8 mouse cellular contexts compared by ENCODE assay signal in genomic region chr8:70869601-70870041, GRCm38 (mm10). TPM values are rescaled to one million over a fixed set of nuclear protein-coding genes. Genes with fewer than 3 reads are reported as not detected.
DNase-seq lines count a peak whose midpoint lies in the region; ATAC-seq and TF ChIP-seq lines count a peak whose summit lies in the region.

No protein-coding gene starts in this region.

- intact Hi-C loops in heart, postnatal 25 days (cut with DNase I), result loop anchor here (1.0 kb wide), 1 partner anchor 25 kb away; no protein-coding TSS in a partner anchor

- no peaks in the 10 kb centered on the region for H3K9me3 ChIP-seq in forebrain, embryonic 11.5 days (ENCODE audit: control insufficient read depth, low read length)
- no peaks in the 10 kb centered on the region for H3K9me3 ChIP-seq in neural tube, embryonic 14.5 days (ENCODE audit: control insufficient read depth, low read length)

- H3K36me3 ChIP-seq in forebrain, embryonic 11.5 days (ENCODE audit: control insufficient read depth, insufficient read depth, low read length), result no peaks in the 10 kb centered on the region
- no peaks in the 10 kb centered on the region for H3K36me3 ChIP-seq in neural tube, embryonic 14.5 days (ENCODE audit: control insufficient read depth, insufficient read depth, low read length)

- 0 out of 2 replicates have a peak overlapping the region, but pooled peaks have one; percentile 4 for H3K9ac ChIP-seq in forebrain, embryonic 11.5 days (ENCODE audit: low read length)
- no peak overlapping the region for H3K9ac ChIP-seq in neural tube, embryonic 14.5 days (replicated peaks; ENCODE audit: low read depth, low read length)

- H3K4me2 ChIP-seq in forebrain, embryonic 11.5 days (ENCODE audit: low read depth, low read length, severe bottlenecking), result no peak overlapping the region
- no peak overlapping the region for H3K4me2 ChIP-seq in neural tube, embryonic 14.5 days (ENCODE audit: low read depth, low read length)

- no peak for TF ChIP-seq POLR2A in lung, adult 2 months (IDR thresholded peaks at IDR 0.05; ENCODE audit: borderline replicate concordance, extremely low read depth, low read depth, low read length)

- no peaks in the 10 kb centered on the region for H3K27me3 ChIP-seq in forebrain, embryonic 11.5 days (ENCODE audit: control insufficient read depth, insufficient read depth, low read length)
- no peaks in the 10 kb centered on the region for H3K27me3 ChIP-seq in neural tube, embryonic 14.5 days (ENCODE audit: control insufficient read depth, insufficient read depth, low read length)

- H3K4me1 ChIP-seq in forebrain, embryonic 11.5 days (replicated peaks; ENCODE audit: control insufficient read depth, insufficient read depth, low read length), result peaks cover 20% of the 10 kb centered on the region
- peaks cover 12% of the 10 kb centered on the region for H3K4me1 ChIP-seq in lung, adult 2 months (ENCODE audit: control insufficient read depth, insufficient read depth, low read length)
- peaks cover 24% of the 10 kb centered on the region for H3K4me1 ChIP-seq in neural tube, embryonic 14.5 days (ENCODE audit: control insufficient read depth, insufficient read depth, low read length)

- DNase-seq in ES-CJ7 (ENCODE audit: low read depth, low spot score), result peak; percentile 94
- peak; percentile 48 for DNase-seq in c-Kit-negative CD71-positive TER-119-positive erythroid progenitor cells, embryonic 14.5 days (ENCODE audit: low read depth, low spot score)
- peak; percentile 80 for DNase-seq in forebrain, embryonic 11.5 days (ENCODE audit: low spot score)
- DNase-seq in heart, postnatal 25 days (ENCODE audit: low spot score), result peak; percentile 54
- peak; percentile 61 to 85 for DNase-seq in layer of hippocampus, adult 18-20 months (ENCODE audit: low spot score in 2 of 2)
- peak; percentile 74 for DNase-seq in lung, adult 2 months
- DNase-seq in testis, postnatal 14 days (ENCODE audit: low spot score), result peak; percentile 73

- no peak overlapping the region for H3K4me3 ChIP-seq in forebrain, embryonic 11.5 days (ENCODE audit: low read depth, low read length)
- no peak overlapping the region for H3K4me3 ChIP-seq in lung, adult 2 months (replicated peaks; ENCODE audit: extremely low read depth, low read depth, low read length)
- H3K4me3 ChIP-seq in neural tube, embryonic 14.5 days (ENCODE audit: low read depth, low read length), result no peak overlapping the region

- peak; percentile 97 for TF ChIP-seq CTCF in lung, adult 2 months (IDR thresholded peaks at IDR 0.05; ENCODE audit: insufficient read depth, low read length)

- no peak for ATAC-seq in forebrain, embryonic 11.5 days (replicated peaks; ENCODE audit: low FRiP score)
- peak; percentile 12; the same call in 1 of the 2 replicates for ATAC-seq in neural tube, embryonic 14.5 days (ENCODE audit: low read depth)

- H3K27ac ChIP-seq in forebrain, embryonic 11.5 days (ENCODE audit: low read depth, low read length), result no peak overlapping the region
- peak overlapping the region; percentile 69 for H3K27ac ChIP-seq in neural tube, embryonic 14.5 days (ENCODE audit: low read depth, low read length)

- 46% methylated on average over 16 of the region's 16 CpGs for WGBS in forebrain, embryonic 11.5 days
- 44% methylated on average over 16 of the region's 16 CpGs for WGBS in lung, adult 2 months
- 50% methylated on average over 16 of the region's 16 CpGs for WGBS in neural tube, embryonic 14.5 days

RNA-seq across cellular contexts. Expression of gene Ccdc124, which starts 4.1 kb away (rescaled TPM):
- polyA plus RNA-seq in forebrain, embryonic 11.5 days (2014; fragmentation: Nextera tagmentation; extraction: Ambion mirVana), result 165 and 176 TPM in 2 replicates
- total RNA-seq in heart, postnatal 25 days (2021), result 10 to 100 TPM; 46.6 to 47.7 TPM
- total RNA-seq in layer of hippocampus, adult 18-20 months (2021), result 10 to 100 TPM; 93.2 to 98.5 TPM
- polyA plus RNA-seq in lung, adult 2 months (2012; rRNA removed), result 43.8 and 48.0 TPM in 2 replicates
- 155 and 159 TPM in 2 replicates for polyA plus RNA-seq in neural tube, embryonic 14.5 days (2014; fragmentation: Nextera tagmentation; extraction: Ambion mirVana)

RNA-seq across cellular contexts. Expression of gene Kcnn1, which starts 6.6 kb away (rescaled TPM):
- 9.0 and 13.4 TPM in 2 replicates for polyA plus RNA-seq in forebrain, embryonic 11.5 days (2014; fragmentation: Nextera tagmentation; extraction: Ambion mirVana)
- 1 to 10 TPM; 8.1 to 8.6 TPM for total RNA-seq in heart, postnatal 25 days (2021)
- 10 to 100 TPM; 19.0 to 20.8 TPM for total RNA-seq in layer of hippocampus, adult 18-20 months (2021)
- 3.4 and 5.0 TPM in 2 replicates for polyA plus RNA-seq in lung, adult 2 months (2012; rRNA removed)
- 12.6 and 13.0 TPM in 2 replicates for polyA plus RNA-seq in neural tube, embryonic 14.5 days (2014; fragmentation: Nextera tagmentation; extraction: Ambion mirVana)

RNA-seq across cellular contexts. Expression of gene Slc5a5, which starts 22.9 kb away (rescaled TPM):
- polyA plus RNA-seq in forebrain, embryonic 11.5 days (2014; fragmentation: Nextera tagmentation; extraction: Ambion mirVana), result 0.43 and 0.44 TPM in 2 replicates
- total RNA-seq in heart, postnatal 25 days (2021), result not detected
- total RNA-seq in layer of hippocampus, adult 18-20 months (2021), result 10 to 100 TPM; 11.1 to 12.9 TPM
- polyA plus RNA-seq in lung, adult 2 months (2012; rRNA removed), result 0.71 and 1.3 TPM in 2 replicates
- polyA plus RNA-seq in neural tube, embryonic 14.5 days (2014; fragmentation: Nextera tagmentation; extraction: Ambion mirVana), result 1.7 and 2.6 TPM in 2 replicates

RNA-seq across cellular contexts. Expression of gene Rpl18a, which starts 27.6 kb away (rescaled TPM):
- 2,879 and 3,145 TPM in 2 replicates for polyA plus RNA-seq in forebrain, embryonic 11.5 days (2014; fragmentation: Nextera tagmentation; extraction: Ambion mirVana)
- 100 to 1,000 TPM; 838 to 880 TPM for total RNA-seq in heart, postnatal 25 days (2021)
- total RNA-seq in layer of hippocampus, adult 18-20 months (2021), result 100 to 1,000 TPM; 713 to 785 TPM
- 3,384 and 4,193 TPM in 2 replicates for polyA plus RNA-seq in lung, adult 2 months (2012; rRNA removed)
- 2,427 and 2,505 TPM in 2 replicates for polyA plus RNA-seq in neural tube, embryonic 14.5 days (2014; fragmentation: Nextera tagmentation; extraction: Ambion mirVana)

RNA-seq across cellular contexts. Expression of gene Arrdc2, which starts 30.1 kb away (rescaled TPM):
- 6.3 and 7.2 TPM in 2 replicates for polyA plus RNA-seq in forebrain, embryonic 11.5 days (2014; fragmentation: Nextera tagmentation; extraction: Ambion mirVana)
- 10 to 100 TPM in 1 of 2 experiments, 1 to 10 TPM in 1; 9.2 to 10.2 TPM for total RNA-seq in heart, postnatal 25 days (2021)
- total RNA-seq in layer of hippocampus, adult 18-20 months (2021), result 10 to 100 TPM; 15.9 to 27.3 TPM
- polyA plus RNA-seq in lung, adult 2 months (2012; rRNA removed), result 50.3 and 78.3 TPM in 2 replicates
- 8.9 and 9.3 TPM in 2 replicates for polyA plus RNA-seq in neural tube, embryonic 14.5 days (2014; fragmentation: Nextera tagmentation; extraction: Ambion mirVana)
